Mouse (Mus musculus): Measurements from ENCODE around the gene Gls.

Gls gene

DNA sequence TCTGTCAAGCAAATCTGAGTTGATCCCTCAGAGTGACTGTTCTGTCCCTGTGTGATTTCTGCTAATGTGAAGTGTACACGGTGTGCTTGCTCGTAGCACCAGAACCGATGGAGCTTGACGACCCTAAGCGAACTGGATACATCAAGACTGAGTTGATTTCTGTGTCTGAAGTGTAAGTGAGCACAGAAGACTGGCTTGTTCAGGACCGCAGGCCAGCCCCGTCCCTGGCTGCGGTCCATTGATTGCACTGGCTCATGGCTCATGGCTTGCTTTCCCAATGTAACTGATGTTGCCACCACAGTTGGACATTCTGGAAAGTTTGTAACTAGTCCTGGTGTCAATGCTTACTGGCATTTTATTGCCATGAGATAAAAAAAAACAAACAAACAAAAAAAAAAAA is 78.1 kb downstream of the Gls start:
- no peak for DNase-seq

DNA sequence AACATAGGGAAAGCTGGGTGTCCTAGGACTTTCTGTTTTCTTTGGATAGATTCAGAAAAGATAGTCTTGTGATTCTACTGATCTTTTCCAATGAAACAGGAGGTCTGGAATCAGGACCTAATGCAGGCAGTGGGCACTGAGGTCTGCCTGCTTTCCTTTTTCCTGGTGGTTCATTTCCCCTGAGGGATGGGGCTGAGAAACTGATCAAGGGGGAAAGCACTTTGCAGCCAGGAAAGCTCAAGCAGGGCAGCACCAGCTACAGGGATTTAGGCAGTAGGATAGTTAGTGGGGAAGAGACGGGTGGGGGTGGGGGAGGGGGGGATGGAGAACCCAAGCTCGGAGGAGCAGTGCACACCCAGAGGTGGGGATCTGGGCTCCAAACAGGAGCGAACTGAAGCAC is 80.1 kb downstream of the Gls start:
- no peak for DNase-seq

DNA sequence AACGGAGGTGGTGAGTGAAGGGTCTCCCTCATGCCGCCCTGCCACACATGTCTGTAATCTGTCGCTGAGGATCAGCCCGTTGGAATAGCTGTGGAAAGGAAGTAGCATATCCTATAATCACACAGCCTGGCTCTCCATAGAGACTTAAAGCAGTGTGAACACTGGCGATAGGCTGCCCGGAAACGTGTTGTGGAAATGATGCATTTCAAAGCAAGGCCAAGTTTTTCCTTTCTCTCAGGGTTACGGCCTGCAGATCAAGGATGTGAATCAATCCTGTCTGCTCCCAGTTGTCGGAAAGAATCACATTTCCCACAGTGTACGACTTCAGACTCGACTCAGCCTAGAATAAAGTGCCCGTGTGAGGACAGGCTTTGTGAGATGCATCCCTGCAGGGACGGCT is 80.7 kb downstream of the Gls start:
- no peak for DNase-seq

DNA sequence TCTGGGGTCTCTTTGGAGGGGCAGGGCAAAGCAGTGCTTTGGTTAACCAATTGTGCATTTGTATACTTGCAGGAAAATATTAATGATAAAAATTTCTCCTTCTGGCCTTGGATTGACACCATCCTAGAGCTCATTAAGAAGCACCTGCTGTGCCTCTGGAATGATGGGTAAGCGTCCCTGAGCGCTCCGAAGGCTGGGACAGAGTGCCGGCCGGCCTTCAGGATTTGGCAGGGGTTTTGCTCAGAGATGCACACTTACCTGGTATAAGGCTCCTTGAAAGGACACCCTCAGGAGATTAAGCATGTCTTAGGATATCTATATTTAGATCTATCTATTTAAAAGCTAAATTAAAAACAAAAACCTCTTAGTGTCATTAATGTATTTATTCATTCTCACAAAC is 81.9 kb downstream of the Gls start:
- DNase-seq = no peak

DNA sequence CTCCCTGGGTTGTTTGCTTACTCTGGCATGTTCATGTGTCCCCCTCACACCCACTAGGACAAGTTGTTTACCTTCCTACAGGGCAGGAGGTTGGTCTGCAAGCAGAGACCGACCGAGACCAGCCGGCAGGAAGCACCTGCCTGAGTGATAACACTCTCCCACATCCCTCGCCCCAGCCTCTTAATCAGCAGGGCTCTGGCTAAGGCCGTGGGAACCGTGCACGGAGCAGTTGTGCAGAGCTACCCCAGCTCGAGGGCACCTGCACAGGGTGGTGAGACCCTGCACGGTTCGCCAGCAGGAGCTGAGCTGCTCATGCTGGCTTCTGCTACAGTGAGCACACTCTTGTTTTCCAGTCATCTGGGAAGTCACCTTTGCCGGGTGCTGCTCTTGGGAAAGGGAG is 82.4 kb downstream of the Gls start:
- DNase-seq = peak; percentile 86

DNA sequence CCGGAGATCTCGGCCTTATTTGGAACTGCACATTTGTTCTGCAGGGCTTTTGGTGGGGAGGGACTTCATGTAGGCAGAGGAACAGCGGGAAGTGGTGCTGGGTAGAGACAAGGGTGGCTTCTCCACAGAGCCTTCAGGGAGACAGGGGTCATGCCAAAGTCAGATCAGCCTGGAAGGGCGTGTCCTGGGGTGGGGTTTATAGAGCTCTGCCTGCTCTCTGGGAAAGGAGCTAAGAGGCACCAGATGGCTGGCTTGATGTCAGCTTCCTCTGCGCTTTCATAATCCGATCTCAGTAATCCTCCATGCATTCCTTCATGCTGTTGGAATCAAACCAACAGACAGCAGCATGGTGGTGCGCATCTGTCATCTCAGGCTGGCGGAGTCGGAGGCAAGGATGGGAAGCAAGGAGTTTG is 83.1 kb downstream of the Gls start:
- DNase-seq = peak; percentile 76

DNA sequence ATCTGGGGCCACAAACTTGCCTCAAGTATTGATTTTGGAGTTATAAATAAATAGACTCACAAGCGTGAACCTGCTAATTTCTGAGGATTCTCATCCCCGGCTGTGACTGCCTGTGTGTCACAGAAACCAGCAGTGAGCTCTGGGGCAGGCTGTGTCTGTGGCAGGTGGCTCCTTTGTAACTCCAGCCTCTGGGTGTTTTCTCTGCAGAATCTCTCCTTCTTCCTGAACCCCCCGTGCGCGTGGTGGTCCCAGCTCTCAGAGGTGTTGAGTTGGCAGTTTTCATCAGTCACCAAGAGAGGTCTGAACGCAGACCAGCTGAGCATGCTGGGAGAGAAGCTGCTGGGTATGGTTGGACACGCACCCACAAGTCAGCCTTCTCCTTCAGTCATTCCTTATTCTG is 84.3 kb downstream of the Gls start:
- peak; percentile 66 for DNase-seq

DNA sequence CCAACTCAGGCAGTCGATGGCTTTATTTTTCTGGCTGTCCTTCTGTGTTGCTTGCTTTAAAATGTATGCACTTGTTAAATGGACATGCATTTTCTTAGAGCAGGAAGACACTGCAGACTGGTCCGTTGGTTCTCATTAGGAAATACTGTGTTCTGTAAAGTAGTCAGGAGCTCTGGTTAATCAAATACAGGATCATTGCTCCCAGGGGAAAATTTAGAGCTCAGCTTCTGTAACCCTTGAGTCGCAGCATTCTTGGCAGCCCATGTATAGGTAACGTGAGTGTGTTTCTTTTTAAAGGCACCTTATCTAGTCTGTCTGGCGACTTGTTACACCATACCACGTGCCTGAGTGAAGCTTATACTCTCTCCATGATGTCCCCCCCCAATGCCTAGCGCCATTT is 84.9 kb downstream of the Gls start:
- DNase-seq = no peak

DNA sequence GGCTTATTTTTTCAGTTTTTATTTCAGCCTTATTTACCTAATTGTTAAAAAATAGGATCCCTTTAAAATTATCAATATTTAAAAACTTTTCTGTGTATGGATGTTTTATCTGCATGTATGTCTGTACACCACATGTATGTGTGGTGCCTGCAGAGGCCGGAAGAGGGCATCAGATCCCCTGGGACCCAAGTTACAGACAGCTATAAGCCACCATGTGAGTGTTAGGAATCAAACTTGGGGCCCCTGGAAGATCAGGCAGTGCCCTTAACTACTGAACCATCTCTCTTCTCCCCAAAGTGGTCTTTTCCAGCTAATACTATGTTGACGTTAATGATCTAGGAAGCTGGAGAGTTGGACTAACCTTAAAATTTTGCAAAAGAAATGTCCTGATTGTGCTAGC is 85.6 kb downstream of the Gls start:
- DNase-seq = no peak

DNA sequence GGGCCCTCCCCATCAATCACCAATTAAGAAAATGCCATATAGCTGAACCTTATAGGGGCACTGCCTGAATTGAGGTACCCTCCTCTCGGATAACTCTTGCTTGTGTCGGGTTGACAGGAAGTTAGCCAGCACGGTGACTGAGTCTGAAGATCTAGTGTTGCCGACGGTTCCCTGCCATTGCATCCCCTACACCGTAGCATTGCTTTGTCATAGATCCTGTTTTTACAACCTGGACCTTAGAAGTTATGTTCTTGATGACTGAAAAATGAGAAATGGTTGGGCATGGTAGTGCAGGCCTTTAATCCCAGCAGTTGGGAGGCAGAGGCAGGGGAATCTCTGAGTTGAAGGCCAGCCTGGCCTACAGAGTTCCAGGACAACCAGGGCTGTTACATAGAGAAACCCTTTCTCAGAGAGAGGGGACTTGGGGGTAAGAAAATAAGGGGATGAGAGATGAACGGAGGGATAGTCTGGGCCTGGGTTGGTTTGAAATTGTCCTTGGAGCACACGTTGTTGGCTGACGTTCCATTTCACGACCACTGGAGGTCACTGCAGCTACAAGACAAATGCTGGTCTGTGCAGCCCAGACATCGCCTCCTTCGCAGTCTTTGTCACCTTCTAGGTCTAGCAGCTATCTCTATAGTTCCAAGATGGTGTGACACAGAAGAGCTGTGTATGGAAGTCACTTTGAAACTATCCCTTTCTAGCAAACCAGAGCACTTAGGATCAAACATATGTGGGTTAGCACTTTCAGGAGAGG is 86.6 kb downstream of the Gls start:
- peak; percentile 76 for DNase-seq

DNA sequence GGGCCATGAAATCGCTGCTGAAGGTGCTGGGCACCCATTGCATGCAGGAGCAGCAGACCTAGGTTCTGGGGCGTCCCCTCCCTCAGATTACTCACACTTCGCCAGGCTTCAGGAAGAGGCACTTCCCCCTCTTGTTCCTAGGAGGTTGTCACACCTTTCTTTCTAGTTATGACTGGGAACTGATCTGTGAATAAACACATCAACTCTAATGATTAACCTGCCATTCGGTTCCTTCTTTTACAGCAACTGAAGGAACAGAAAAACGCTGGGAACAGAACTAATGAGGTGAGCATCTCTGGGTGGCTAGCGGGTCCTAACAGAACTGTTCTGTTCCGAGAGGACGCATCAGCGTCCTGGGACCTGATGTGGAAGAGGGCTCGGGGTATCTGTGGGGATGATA is 88.1 kb downstream of the Gls start:
- no peak for DNase-seq

DNA sequence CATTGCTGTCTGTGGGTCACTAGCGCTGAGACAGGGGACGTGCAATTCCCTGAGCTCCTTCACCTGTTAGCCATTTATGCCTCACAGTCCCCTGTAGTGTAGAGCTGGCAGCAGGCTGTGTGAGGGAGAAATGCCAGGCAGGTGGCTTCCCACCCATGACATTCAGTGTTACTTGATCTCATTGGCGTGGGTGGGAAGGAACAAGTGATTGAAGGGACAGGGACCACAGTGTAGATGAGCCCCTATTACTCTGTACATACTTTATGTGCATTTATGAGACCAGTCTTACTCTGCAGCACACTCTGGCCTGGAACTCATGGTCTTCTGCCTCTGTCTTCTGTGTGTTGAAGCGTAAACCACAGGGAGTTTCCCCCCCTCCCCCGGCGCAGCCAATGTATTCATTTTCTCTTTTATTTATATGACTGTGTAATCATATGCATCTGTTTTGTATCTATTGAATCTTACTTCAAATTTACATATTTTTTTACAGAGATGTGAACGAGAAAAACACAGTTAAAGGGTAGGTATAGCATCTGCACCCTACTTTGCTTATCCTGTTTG is 89.4 kb downstream of the Gls start:
- DNase-seq = no peak

DNA sequence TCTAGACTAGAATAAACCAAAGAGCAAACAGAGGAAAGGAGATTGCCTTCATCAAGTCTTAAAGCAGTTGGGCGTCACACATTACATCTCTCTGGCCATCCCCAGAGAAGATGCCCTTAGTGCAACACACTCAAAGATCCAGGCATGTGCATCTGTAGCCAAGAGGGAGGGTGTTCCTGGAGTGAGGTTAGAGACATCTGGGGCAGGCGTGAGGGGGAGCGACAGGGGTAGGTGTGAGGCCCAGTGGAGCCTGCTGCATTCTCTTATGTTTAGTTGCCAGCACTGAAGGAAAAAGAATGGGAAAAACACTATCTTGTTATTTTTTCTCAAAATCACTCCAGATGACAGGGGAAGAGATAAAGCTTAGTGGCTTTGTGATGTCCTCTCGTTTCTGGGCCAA is 89.8 kb downstream of the Gls start:
- DNase-seq = no peak

DNA sequence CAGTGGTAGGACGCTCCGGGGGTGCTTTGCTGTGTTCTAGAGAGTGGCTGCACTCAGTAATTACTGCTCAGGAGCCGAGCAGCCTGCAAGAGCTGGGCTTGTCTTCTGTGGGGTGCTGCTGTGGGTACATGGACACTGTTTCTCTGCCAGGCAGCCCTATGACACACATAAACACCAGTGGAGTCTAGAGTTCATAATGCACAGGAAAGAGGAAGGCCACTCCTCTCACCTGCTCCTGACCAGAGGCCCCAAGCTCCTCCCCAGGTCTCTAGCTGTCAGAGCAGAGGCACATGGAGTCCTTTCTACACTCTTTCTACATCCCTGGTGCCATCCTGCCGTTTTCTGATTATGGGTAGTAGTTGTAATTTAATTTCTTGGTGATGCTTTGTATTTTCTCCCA is 90.9 kb downstream of the Gls start:
- no peak for DNase-seq

DNA sequence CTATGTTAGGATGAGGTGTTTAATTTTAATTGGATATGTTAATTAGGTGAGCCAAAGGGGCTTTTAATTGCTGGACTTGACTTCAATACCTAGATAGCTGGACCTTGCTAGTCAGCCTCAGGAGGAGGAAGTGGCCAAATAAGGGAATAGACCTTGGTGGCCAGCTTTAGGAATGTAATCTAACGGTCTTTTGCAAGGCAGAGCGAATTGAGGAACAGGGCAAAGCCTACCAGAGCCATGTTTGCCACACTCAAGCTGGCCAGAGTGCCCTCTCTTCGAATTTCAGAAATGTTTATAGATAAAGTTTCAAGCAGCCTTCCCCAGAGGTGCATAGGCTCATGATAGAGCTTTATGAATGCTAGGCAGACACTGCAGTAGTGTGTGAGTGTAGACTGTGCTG is 91.5 kb downstream of the Gls start:
- no peak for DNase-seq

DNA sequence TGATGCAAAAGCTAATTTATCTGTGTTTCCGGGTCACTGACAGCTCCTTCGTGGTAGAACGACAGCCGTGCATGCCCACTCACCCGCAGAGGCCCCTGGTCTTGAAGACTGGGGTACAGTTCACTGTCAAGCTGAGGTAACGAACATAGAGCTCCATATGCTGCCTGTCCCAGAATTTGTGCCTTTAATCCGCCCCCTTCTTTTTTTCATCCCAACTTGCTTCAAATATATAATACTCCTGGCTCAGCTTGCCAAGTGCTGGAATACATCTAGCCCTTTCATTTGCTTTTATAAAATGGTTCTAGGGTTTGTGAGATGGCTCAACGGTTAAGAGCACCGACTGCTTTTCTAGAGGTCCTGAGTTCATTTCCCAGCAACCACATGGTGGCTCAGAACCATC is 92.5 kb downstream of the Gls start:
- DNase-seq = no peak

DNA sequence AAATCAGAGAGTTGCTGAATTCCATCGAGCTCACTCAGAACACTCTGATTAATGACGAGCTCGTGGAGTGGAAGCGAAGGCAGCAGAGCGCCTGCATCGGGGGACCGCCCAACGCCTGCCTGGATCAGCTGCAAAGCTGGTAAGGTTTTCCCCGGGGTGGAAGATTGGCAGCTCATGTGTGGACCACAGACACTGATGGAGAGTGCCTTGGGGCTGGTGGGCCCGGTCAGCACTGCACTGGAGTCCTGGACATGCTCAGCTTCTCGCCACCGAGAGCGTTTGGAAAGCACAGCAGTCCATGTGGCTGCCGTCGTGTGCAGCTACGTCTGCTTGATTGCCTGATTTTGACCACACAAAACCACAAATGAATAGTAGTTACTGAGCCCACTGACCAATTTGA is 95.7 kb downstream of the Gls start:
- DNase-seq = no peak

DNA sequence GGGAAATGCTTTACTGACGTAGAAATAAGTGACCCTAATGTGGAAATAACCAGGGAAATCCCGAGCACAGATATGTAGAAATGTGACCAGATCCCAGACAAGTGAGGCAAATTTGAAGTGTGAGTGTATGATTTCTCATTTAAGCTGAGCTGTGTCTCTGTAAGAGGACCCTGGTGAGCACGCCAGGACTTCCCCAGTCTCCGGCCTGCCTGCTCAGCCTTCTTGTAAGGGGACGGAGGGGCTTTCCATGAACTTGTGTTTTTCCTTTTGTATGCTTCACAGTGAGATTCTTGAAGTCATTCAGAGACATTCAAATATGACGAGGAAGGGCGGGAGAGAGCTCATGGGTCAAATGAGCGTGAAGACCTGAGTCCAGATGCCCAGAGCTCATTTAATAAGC is 99.8 kb downstream of the Gls start:
- DNase-seq = no peak

DNA sequence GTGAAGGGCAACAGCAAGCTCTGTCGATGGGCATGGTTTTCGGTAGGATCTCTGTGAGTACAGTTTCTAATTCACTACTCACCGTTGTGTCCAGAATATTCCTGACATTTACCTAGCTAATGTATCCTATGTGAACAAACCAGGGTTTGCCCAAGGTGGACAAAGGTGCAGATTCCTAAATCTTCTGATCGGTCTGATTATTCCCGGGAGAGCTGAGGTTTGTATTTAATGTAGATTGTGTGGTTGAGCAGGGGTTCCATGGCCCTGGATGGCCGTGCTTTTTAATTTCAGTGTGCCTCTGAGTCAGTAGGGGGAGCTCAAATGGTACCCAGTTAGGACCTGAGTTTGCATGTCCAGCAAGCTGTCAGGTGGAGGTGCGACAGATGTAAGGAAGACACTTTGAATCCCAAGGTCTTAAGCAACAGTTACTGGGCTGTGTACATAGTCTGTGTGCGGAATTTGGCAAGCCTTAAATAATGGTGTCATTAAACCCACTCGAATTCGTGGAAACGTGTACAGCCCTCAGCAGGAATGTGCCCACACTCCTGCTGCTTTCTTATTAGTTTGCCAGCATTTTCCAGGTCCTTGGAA is 101.2 kb downstream of the Gls start:
- no peak for DNase-seq

DNA sequence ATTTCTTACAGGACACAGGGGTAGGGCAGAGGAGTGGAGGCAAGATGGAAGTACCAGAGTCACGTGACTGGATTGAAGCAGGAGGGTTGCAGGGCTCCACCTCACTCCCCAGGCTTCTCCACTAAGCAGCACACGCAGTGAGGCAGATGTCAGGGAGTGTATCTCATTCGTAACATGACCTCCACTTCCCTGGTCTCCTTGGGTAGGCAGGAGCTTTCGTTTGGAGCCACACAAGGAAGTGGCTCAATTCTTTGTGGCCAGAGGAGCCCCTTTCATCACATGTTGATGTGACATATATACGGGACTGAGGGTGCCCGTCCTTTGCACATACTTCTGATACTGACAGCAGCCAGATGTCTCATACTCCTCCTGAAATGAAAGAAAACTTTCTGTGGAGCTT is 103.2 kb downstream of the Gls start:
- DNase-seq = no peak

DNA sequence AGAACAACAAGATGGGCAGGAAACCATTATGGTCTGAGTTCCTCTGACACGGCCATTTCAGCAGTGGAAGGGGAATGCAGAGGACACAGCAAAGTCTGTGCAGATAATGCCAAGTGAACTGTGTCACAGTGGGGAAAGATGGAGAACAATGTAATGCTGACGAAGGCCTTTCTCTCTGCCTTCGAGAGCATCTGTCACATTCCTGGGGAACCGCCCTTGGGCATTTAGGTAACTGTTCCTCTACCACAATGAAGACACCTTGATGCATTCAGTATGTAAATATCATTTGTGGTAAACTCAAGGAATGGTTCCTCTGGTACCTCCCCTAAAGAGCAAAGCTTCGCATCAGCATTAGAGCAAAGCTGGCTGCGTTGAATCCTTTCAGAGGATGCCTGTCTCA is 105.7 kb downstream of the Gls start:
- no peak for DNase-seq

DNA sequence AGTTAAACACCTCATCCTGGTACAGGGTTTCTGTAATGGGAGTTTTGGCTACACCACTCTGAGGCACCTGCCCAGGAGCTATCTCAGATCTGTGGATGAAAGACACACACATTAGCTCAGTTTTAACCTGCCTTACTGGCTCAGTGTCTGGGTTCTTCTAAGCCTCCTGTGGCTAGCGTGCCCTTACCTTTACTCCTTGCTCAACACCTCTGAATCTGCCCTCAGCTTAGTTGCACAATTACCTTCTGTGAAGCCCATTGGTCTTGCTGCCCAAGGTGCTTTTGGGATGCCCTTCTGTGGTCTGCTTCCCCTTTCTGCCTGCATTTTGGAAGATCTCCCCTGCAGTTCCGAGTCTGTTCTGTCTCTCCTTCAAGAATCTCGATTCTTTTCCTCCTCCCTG is 108.2 kb downstream of the Gls start:
- no peak for DNase-seq

DNA sequence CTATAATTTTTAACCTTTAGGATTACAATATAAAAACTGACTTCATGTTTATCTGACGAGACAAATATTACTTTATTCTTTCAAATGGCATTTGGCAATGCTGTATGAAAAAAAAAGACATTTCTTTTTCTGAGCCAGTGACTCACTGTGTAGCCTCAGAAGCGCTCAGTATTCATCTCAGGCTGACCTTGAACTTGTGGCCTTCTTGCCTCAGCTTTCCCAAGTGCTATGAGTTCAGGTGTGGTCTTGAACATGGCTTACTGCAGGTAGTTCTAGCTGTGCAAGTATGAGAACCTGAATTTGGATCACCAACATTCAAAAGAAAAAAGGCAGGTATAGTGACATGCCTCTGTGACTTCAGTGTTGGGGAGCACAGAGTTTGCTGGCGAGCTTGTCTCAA is 112.0 kb downstream of the Gls start:
- no peak for DNase-seq

DNA sequence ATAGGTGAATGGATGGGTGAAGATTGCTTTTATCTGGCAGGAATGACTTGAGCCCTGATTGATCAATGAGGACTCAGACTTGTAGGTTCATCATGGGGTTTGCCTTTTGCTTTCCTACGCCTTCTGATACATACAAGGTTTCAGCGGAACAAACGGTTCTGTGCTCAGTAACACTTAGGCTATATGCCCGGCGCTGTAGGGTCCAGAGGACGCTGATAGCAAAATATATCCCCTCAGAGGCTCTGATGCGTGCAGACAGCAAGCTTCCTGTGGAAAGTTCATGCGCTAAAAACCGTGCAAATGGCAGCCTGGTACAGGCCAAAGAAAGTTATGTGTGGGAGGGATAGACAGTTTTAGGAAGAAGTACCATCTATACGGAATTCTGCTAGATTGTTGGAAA is 112.8 kb downstream of the Gls start:
- DNase-seq = peak; percentile 18

DNA sequence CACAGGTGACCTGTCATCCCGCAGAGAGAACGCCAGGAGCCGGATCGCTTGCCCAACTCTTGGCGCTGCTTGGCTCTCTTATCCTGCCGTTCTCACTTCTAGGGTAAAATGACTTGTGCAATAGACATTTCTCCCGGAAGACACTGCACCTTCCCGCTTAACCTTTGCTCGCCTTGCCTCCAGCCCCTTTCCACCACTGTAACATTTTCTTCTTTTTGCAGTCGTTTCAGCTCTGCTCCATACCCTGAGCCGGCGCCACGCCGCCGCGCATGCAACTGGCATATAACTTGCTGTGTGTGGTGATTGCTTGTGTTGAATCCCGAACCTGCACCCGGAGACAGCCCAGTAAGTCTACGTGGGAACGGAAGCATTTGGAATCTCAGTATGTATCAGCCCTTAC is 113.3 kb downstream of the Gls start:
- no peak for DNase-seq

Data from thymus, postnatal 14 days (tissue).